Mouse (Mus musculus) CD4-positive naive resting alpha-beta T cell, adult 57 days (primary cell): Measurements from ENCODE around the gene Nckap5l. TPM values are rescaled to one million over a fixed set of nuclear protein-coding genes. Genes with fewer than 3 reads are reported as not detected.

ENCODE experiments used
- total RNA-seq: library from RNA; stranded (reverse); gene quantifications from one replicate; pipeline ENCODE4 v1.2.4, GENCODE M21; 2023

Gene Nckap5l
- total RNA-seq, result 45.3 TPM

DNA sequence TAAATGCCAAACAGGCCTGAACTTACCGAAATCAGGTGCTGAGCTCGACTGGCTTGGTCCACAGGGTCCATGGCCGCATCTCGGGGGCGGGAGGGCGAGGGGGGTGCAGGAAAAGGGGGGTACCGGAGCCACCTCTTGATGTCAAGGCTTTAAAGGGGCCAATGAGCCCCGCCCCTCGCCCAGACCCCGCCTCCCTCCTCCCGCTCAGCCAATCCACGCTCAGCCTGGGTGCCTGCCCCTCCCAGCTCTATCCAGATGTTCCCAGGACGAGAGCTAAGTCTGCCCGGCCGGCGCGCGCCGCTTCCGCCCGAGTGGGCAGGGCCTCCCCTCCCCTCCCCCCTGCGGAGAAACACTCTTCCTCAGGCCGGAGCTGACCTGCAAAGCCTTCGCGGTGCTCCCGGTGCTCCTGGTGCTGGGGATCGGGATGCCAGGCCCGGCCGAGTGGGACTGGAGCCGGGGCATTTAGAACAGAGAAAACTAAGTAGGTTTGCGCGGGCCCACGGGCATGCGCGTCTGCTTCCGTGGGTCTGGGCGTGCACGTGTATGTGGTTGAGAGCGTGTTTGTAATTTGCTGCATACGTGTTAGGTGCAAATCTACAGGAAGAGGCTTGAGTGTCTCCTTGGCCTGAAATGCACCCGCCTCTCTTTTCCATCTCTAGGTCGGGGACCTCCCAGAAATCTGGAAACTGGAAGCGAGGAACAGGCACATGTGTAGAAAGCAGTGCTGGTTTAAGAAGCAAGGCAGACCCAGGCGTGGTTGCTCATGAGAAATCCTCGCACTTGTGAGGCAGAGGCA, at the start of gene Nckap5l:
Nckap5l (minus strand) TSS at position 143 of the 796 bp plus-strand sequence.

DNA sequence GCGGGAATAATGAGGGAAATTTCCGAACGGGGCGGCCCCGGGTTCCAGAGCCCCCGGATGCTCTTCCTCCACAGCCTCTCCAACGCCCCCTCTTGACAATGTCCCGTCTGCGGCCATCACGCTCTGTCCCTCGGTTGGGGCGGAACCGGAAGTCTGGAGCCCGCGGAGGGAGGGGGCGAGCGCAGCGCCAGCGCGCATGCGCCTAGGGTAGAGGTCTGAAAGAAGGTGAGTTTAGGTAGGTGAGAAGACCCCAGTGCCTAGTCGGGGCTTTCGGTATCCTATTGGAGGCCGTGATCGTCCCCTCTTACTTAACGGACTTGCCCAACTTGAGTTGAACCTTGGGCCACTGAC, 17.0 kb upstream of the Nckap5l start, which contains the start of gene Bcdin3d:
Bcdin3d (minus strand) TSS at position 155 of the 351 bp plus-strand sequence.

DNA sequence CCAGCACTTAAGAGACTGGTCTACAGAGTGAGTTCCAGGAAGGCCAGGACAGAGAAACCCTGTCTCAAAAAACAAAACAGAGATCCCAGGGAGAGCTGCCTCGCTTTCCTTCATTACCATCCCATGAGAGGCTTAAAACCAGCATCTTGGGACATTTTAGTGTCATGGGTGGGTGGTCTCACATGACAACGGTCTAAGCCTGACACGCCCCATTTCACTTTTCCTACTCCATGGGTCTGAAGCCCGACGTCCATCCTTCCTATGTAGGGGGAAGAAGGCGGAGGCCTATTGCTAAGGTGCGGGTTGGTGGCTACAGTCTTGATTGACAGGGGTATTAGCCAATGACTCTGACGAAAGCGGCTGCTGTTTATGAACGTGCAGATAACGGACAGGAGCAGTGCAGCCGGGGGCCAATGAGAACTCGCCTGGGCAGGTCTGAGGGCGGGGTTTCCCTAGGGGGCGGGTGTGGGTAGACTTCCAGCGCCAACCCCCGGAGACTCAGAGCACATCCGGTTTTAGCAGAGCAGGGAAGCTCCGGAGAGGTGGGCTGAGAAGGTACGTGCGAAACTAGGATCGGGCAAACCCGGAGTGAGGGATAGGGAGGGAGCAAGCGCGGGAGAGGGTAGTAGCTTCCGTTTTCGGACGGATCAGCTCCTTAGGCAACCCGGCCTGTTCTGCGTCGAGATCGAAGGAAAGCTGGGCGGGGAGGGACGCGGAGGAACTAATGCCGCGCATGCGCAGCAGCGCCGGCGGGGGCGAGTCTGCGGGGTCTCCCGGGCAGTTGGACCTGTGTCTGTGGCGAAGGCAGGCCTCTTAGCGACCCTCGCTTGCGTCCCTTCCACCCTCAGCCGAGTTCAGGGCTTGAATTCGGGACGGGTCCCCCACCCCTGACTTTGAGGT, 64.8 kb downstream of the Nckap5l start, which contains the start of gene Tmbim6:
Tmbim6 (plus strand) TSS at position 397 of the 900 bp plus-strand sequence.

Other genes starting within 250 kb of the Nckap5l start
- 2.1 TPM for gene Kcnh3, start 232.9 kb downstream of the Nckap5l start, total RNA-seq
- gene Mcrs1, start 205.8 kb downstream of the Nckap5l start, total RNA-seq, result 109 TPM
- gene Prpf40b, start 162.7 kb downstream of the Nckap5l start, total RNA-seq, result 22.4 TPM
- gene Fam186b, start 161.9 kb downstream of the Nckap5l start, total RNA-seq, result 0.18 TPM
- gene Fmnl3, start 87.3 kb downstream of the Nckap5l start, total RNA-seq, result 50.0 TPM
- 425 TPM for gene Tmbim6, start 64.9 kb downstream of the Nckap5l start, total RNA-seq
- gene Bcdin3d, start 17.0 kb upstream of the Nckap5l start, total RNA-seq, result 7.4 TPM
- not detected for gene Faim2, start 70.4 kb upstream of the Nckap5l start, total RNA-seq
- not detected for gene Aqp2, start 121.3 kb upstream of the Nckap5l start, total RNA-seq
- gene Aqp5, start 133.0 kb upstream of the Nckap5l start, total RNA-seq, result not detected
- not detected for gene Aqp6, start 143.7 kb upstream of the Nckap5l start, total RNA-seq
- gene Racgap1, start 193.9 kb upstream of the Nckap5l start, total RNA-seq, result 5.6 TPM
- not detected for gene Asic1, start 212.6 kb upstream of the Nckap5l start, total RNA-seq
- gene Smarcd1, start 244.4 kb upstream of the Nckap5l start, total RNA-seq, result 64.4 TPM
- 2.7 TPM for gene Gm17349, start 247.7 kb upstream of the Nckap5l start, total RNA-seq